Mouse (Mus musculus): ENCODE measurements around the gene Golga2.

DNA sequence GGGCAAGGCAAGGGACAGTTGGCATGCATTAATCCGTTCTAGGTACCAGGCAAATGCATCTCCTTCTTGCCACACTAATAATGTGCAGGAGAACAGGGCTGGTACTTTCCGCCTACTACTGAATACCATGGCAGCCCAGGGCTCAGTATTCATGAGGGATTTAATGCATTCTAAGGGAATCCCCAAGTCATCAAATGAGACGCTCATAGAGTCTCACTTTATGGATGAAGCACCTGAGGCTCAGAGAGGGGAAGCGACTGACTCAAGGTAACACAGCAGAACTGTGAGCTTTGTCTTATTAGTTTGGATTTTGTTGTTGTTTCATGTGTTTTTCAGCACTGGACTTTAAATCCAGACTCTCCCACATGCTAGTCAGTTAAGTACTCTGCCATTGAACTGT is 54.9 kb downstream of the Golga2 start:
- TF ChIP-seq CTCF (IDR thresholded peaks at IDR 0.05; ENCODE audit: borderline replicate concordance, insufficient read depth, low read length): no peak
- TF ChIP-seq POLR2A (IDR thresholded peaks at IDR 0.05; ENCODE audit: low read depth, low read length): no peak
